Mouse (Mus musculus) induced T-regulatory cell, adult 2 months (primary cell): Measurements from ENCODE around the gene Prepl.

Source experiments
- DNase-seq: peaks from one replicate; pipeline ENCODE4 v3.0.0-alpha.2; 2012; ENCODE audit warnings: low read depth

The Prepl gene

GRCm38 (mm10) chr17:85071088-85071775, 18.8 kb downstream of the Prepl start:
- DNase-seq: no peak

GRCm38 (mm10) chr17:85070658-85071057, 19.4 kb downstream of the Prepl start:
- no peak for DNase-seq

GRCm38 (mm10) chr17:85067331-85067730, 22.7 kb downstream of the Prepl start:
- no peak for DNase-seq

GRCm38 (mm10) chr17:85063560-85063959, 26.5 kb downstream of the Prepl start:
- no peak for DNase-seq

- no peak for DNase-seq
Measured at GRCm38 (mm10) chr17:85059136-85059535, 30.9 kb downstream of the Prepl start.

GRCm38 (mm10) chr17:85058276-85058675, 31.8 kb downstream of the Prepl start:
- no peak for DNase-seq

GRCm38 (mm10) chr17:85048379-85048778, 41.7 kb downstream of the Prepl start:
- DNase-seq: no peak

GRCm38 (mm10) chr17:85045160-85045559, 44.9 kb downstream of the Prepl start:
- no peak for DNase-seq

GRCm38 (mm10) chr17:85044466-85044865, 45.6 kb downstream of the Prepl start:
- DNase-seq: no peak

GRCm38 (mm10) chr17:85043404-85043816, 46.6 kb downstream of the Prepl start:
- DNase-seq: no peak

GRCm38 (mm10) chr17:85042419-85042818, 47.6 kb downstream of the Prepl start:
- no peak for DNase-seq

GRCm38 (mm10) chr17:85040913-85041312, 49.1 kb downstream of the Prepl start:
- no peak for DNase-seq

GRCm38 (mm10) chr17:85038761-85039160, 51.3 kb downstream of the Prepl start:
- DNase-seq: no peak

- no peak for DNase-seq
Measured at GRCm38 (mm10) chr17:85038311-85038710, 51.7 kb downstream of the Prepl start.

- no peak for DNase-seq
Measured at GRCm38 (mm10) chr17:85037855-85038254, 52.2 kb downstream of the Prepl start.

GRCm38 (mm10) chr17:85034068-85034467, 56.0 kb downstream of the Prepl start:
- no peak for DNase-seq

- no peak for DNase-seq
Measured at GRCm38 (mm10) chr17:85033087-85033486, 57.0 kb downstream of the Prepl start.

GRCm38 (mm10) chr17:85030651-85031050, 59.4 kb downstream of the Prepl start:
- no peak for DNase-seq

GRCm38 (mm10) chr17:85028797-85029196, 61.2 kb downstream of the Prepl start:
- DNase-seq: no peak

GRCm38 (mm10) chr17:85028093-85028739, 61.8 kb downstream of the Prepl start, which contains the start of gene Slc3a1:
Slc3a1 (plus strand) TSS chr17:85028376.
- no peak for DNase-seq

- no peak for DNase-seq
Measured at GRCm38 (mm10) chr17:85027247-85027646, 62.8 kb downstream of the Prepl start.

- no peak for DNase-seq
Measured at GRCm38 (mm10) chr17:85026436-85026835, 63.6 kb downstream of the Prepl start.

GRCm38 (mm10) chr17:85025151-85025550, 64.9 kb downstream of the Prepl start:
- no peak for DNase-seq

- DNase-seq: peak; percentile 25
Measured at GRCm38 (mm10) chr17:85024237-85024636, 65.8 kb downstream of the Prepl start.
